12 mouse cellular contexts compared by ENCODE assay signal in genomic region chr1:167070306-167070705, GRCm38 (mm10).
DNase-seq lines count a peak whose midpoint lies in the region; ATAC-seq lines count a peak whose summit lies in the region.
"Had no signal": no experiment of that assay in that cellular context is flagged by ENCODE, and none has a peak within 500 bp of the region (broad histone marks: within the 10 kb centered on the region; RNA-seq: fewer than 3 reads in every experiment).

No protein-coding gene starts in this region.

- DNase-seq in layer of hippocampus, adult 9-11 months: peak; percentile 37
- DNase-seq in layer of hippocampus, postnatal 14 days (ENCODE audit: low spot score in 2 of 2): no peak
- peak; percentile 51 to 62 for DNase-seq in cerebellum, adult 18-20 months
- DNase-seq in induced T-regulatory cell, adult 2 months (ENCODE audit: low read depth): peak; percentile 23
- peak; percentile 40 for DNase-seq in thymus, postnatal 14 days
- no peak for DNase-seq in spleen, postnatal 10 days (ENCODE audit: low spot score in 2 of 2)
- no peak for DNase-seq in forebrain, embryonic 11.5 days (ENCODE audit: low spot score)
- no peak for DNase-seq in limb, embryonic 10.5 days (ENCODE audit: low spot score)

- 88% methylated on average over 6 of the region's 6 CpGs for WGBS in forebrain, embryonic 11.5 days
- 85% methylated on average over 6 of the region's 6 CpGs for WGBS in limb, embryonic 10.5 days

- H3K9ac ChIP-seq in forebrain, embryonic 11.5 days (ENCODE audit: low read length): no peak overlapping the region
- H3K9ac ChIP-seq: hindbrain, embryonic 15.5 days; midbrain, embryonic 12.5 days had no signal

- no peak overlapping the region for H3K27ac ChIP-seq in forebrain, embryonic 11.5 days (ENCODE audit: low read depth, low read length)
- H3K27ac ChIP-seq in limb, embryonic 10.5 days: no peak overlapping the region
- H3K27ac ChIP-seq: left cerebral cortex, adult 2 months had no signal

- no peaks in the 10 kb centered on the region for H3K9me3 ChIP-seq in forebrain, embryonic 11.5 days (ENCODE audit: control insufficient read depth, low read length)
- H3K9me3 ChIP-seq in limb, embryonic 10.5 days (replicated peaks): no peaks in the 10 kb centered on the region
- H3K9me3 ChIP-seq: hindbrain, embryonic 15.5 days; midbrain, embryonic 12.5 days had no signal

- H3K36me3 ChIP-seq in forebrain, embryonic 11.5 days (ENCODE audit: control insufficient read depth, insufficient read depth, low read length): no peaks in the 10 kb centered on the region
- no peaks in the 10 kb centered on the region for H3K36me3 ChIP-seq in limb, embryonic 10.5 days
- H3K36me3 ChIP-seq: G1E; hindbrain, embryonic 15.5 days; midbrain, embryonic 12.5 days had no signal

- no peak overlapping the region for H3K4me2 ChIP-seq in forebrain, embryonic 11.5 days (ENCODE audit: low read depth, low read length, severe bottlenecking)
- H3K4me2 ChIP-seq: hindbrain, embryonic 15.5 days; midbrain, embryonic 12.5 days had no signal

- no peak overlapping the region for H3K4me3 ChIP-seq in forebrain, embryonic 11.5 days (ENCODE audit: low read depth, low read length)
- no peak overlapping the region for H3K4me3 ChIP-seq in limb, embryonic 10.5 days
- H3K4me3 ChIP-seq: hindbrain, embryonic 15.5 days; left cerebral cortex, adult 2 months; midbrain, embryonic 12.5 days had no signal

- no peak for ATAC-seq in forebrain, embryonic 11.5 days (replicated peaks; ENCODE audit: low FRiP score)

- no peaks in the 10 kb centered on the region for H3K4me1 ChIP-seq in forebrain, embryonic 11.5 days (replicated peaks; ENCODE audit: control insufficient read depth, insufficient read depth, low read length)
- H3K4me1 ChIP-seq in limb, embryonic 10.5 days: no peaks in the 10 kb centered on the region

- H3K27me3 ChIP-seq in forebrain, embryonic 11.5 days (ENCODE audit: control insufficient read depth, insufficient read depth, low read length): no peaks in the 10 kb centered on the region
- H3K27me3 ChIP-seq in limb, embryonic 10.5 days (ENCODE audit: low read depth, poor library complexity, severe bottlenecking): no peaks in the 10 kb centered on the region
- H3K27me3 ChIP-seq: hindbrain, embryonic 15.5 days; midbrain, embryonic 12.5 days had no signal

Comparison
In these comparisons a context has a peak if more than half of its experiments do, and no peak if none do; other contexts are left out.
1. DNase-seq: peak in layer of hippocampus, adult 9-11 months (single experiment), cerebellum, adult 18-20 months (2 of 2), induced T-regulatory cell, adult 2 months (single experiment) and thymus, postnatal 14 days (single experiment); none in layer of hippocampus, postnatal 14 days (0 of 2), spleen, postnatal 10 days (0 of 2), forebrain, embryonic 11.5 days (single experiment) and limb, embryonic 10.5 days (single experiment).